Mouse (Mus musculus): ENCODE data around the gene Ins2. TPM values are rescaled to one million over a fixed set of nuclear protein-coding genes. Genes with fewer than 3 reads are reported as not detected.

Ins2 gene
- total RNA-seq, 4 experiments from 2014 or later, result not detected

DNA sequence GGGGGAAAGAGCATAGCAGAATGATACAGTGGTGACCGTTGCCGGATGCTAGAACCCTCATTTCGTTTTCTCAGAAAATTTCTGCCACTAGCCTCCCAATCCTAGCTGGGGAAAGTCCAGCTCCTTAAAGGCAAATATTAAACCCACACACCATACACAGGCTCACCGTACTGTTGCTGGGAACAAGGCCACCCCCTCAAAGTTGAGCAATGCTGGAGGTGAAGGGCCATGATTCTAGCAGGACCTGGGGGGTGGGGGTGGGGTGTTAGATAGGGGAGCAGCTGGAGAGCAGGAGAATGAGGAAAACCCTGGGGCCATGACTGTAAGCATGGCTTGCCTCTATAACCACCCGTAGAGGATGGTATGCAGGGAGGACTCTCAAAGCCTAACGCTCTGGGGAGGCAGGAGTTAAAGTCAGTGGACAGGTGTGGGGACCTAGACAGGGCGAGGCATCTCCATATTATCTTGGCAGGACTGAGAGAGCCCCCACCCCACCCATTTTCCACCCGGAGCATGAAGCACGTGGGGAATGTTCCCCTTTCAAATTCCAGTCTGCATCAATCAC lies 78.6 kb downstream of the Ins2 start:
- no peak for DNase-seq (ENCODE audit: low spot score in 2 of 2)

DNA sequence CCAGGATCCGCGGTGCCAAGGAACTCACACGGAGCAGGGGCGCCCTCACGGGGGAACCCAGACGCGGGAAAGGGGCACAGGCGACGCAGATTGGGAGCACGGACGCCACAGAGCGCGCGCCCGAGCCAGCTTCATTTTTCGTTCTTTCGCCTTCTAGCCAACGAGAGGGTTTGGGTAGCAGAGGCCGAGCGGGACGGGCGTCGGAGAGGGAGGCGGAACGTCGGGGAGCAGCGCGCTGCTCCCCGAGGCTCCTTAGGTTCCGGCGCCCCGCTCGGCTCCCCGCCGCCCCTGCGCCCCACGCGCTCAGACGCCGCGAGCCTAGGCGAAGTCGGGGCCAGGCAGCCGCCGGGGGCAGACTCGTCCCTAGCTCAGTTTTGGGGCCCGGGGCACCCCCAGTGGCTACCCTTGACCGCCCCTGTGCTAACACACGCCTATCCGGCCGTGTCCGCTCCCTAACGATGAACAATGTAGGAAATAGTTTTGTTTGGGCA lies 79.2 kb downstream of the Ins2 start:
- DNase-seq (ENCODE audit: low spot score in 2 of 2), result no peak

DNA sequence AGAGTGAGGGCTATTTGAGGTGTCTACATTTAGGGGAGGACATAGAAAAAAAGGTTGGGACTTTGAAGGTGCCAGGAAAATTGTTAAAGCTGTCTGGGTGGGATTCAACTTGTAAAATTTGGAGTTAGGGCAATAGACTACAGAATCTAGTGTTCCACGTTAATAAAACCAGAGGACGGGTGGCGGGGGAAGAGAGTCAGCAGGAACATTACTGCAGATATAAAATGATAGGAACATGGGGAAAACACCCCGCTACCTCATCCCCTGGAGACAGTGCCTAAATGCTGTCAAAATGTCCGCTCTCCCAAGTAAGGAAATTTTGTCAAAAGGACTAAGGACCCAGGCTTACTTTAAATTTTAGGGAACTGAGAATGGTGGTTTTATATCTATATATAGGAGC lies 80.0 kb downstream of the Ins2 start:
- DNase-seq (ENCODE audit: low spot score in 2 of 2), result no peak

DNA sequence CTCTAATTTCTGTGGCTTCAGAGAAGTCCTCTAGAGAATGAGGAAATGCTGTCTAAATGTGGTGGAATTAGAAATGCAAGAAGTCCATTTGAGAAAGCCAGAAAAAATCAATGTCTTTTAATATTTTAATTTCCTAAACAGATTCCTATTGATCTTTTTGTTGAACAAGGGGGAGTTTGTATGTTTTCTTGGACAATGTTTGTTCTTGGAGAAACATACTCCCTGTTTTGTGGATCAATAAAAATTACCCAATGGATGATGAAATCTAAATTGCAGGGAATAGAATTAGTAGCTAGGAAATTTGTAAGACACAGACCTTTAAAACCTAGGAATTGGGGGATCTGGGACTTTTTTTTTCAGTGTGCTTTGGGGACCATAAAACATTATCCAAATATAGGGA lies 81.4 kb downstream of the Ins2 start:
- DNase-seq (ENCODE audit: low spot score in 2 of 2), result no peak

DNA sequence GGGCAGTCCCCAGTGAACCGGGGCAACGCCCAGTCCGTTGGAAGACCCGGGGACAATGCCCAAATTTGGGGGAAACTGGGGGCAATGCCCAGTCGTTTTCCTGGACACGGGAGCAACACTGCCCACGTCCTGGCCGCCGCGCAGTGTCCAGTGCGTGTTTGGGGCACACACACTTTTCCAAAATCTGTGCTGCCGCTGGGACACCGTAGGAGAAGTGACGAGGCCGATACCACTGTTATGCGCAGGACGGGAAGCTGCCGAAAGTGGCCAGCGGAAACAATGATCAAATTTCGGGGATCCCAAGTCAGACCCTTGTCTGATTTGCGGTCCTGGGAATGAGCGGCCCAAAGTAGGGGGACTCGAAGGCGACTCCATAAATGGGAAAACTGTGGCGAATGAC lies 82.1 kb downstream of the Ins2 start:
- no peak for DNase-seq (ENCODE audit: low spot score in 2 of 2)

DNA sequence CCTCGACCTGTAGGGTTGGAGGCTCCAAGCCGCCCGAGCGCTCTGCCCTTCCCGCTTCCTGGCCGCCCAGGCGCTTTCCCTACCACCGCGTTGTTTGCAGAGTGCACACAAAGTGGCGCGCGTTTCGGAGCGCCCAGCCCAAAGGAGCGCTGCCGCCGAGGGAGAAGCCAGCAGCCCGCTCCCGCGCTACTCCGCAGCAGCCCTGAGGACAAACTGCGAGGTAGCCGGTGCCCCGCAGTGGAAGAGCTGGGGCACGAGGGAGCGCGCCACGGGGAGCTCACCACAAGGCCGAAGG lies 82.6 kb downstream of the Ins2 start:
- DNase-seq (ENCODE audit: low spot score in 2 of 2), result no peak

DNA sequence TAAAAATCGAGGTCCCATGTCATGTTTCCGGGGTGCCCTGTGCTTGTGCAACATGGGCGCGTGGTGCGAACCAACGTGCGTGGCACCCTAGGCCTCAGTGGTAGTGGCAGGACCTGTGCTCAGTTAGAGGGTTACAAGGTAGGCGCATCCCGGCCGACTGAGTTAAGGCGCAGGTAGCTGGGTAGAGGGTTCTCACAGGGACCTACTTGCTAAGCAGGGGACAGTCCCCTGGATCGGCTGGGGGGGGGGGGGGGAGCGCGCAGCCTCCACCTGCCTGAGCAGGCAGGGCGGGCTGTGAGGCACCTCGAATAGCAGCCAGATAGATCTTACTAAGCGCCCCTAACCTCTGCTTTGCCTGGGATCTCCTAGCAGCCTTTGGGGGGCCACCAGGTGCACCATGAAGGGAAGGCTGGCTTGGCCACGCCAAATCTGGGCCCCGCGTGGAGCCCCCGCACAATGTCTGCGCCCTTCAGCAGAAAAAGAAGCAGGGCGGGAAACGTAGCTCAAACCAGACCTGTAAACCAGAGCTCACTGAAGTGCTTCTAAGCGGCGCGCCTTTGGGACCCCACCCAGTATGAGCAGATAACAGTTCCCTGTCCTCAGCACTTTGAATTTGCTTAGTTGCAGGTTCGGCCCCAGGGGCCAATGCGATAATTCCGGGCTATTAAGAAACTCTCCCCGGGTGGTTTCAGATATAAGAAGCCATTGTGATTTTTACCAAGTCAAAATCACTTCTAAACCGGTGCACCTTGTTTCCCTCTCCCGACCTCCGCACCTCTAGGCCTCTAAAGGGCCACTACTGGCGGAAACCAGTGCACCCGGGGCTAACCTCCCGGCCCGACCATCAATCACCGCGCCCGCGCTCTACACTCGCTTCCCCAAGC lies 83.2 kb downstream of the Ins2 start:
- DNase-seq (ENCODE audit: low spot score in 2 of 2), result no peak

DNA sequence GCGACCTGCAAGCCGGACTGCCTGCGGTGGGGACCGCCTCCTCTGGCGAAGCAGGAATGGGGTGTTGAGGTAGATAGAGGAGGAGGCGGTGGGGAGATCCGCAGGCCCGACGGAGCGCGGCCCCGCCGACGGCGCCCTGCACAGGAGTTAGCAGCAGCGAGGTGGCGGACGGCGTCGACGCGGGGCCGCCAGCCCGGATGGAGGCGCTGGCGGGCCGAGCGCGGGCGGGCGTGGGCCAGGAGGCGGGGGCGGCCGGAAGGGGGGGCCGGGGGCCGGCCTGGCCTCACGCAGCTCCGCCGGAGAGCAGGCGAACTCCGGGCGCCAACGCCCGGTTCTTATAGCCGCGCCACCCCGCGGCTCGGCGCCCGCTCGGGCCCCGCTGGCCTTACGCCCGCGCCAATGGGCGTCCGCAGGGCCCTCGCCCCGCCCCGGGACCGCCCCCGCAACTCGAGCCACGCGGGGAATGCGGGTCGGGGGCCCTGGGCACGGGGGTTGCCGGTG lies 84.0 kb downstream of the Ins2 start:
- DNase-seq (ENCODE audit: low spot score in 2 of 2), result no peak

DNA sequence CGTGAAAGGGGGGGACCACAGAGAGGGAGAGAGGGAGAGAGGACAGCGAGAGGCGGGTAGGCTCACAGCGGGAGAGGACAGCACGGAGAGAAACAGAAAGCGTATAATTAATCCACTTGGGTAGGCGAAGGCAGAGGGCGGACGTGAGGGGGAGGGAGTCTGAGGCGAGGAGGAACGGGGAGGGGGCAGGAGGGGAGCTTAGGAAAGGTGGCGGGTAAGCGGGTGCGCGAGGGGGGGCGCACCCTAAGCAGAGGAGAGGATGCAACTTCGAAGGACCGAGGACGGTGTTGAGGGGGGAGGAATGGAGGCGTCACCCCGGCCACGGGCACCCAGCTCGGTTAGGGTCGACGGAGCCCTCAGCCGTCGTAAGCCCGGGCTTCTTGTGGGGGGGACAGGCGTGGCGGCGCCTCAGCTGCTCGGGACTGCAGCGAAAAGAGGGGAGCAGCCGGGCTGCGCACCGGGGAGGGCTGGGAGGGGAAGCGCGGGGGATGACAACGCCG lies 84.5 kb downstream of the Ins2 start:
- no peak for DNase-seq (ENCODE audit: low spot score in 2 of 2)

DNA sequence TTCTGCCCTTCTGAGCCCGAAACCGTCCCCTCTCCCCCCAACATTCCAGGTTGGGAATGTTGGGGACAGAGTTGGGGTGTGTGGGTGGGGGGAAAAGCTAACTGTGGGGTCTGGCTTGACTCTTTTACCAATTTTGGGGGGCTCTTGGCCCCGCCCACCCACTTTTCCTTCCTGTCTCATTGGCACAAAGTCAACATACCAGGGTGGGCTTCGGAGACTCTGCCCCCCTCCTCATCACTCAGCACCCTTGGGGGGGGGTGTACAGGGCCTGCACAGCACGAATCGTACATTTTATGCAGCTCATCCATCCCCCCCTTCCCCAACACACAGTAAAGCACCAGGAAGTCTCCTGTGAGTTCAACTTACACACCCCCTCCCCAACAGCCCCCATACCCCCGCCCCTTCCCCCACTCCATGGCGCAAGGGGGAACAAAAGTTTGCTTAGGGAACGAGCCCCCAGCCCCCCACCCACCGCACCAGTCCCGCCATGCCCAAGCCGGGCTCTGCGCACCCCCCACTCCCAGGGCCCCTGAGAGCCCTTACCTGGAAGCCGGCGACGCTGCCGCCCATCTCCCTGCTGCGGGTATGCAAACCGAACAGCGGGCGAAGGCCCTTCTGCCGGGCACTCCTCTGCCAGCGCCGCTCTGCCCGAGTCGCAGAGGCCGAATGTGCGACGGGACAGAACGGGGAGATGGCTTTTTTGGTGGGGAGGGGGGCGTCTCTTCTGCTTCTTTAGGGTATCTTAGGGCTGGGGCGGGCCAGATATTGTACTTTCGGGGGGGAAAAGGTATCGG lies 85.2 kb downstream of the Ins2 start:
- DNase-seq (ENCODE audit: low spot score in 2 of 2), result no peak

DNA sequence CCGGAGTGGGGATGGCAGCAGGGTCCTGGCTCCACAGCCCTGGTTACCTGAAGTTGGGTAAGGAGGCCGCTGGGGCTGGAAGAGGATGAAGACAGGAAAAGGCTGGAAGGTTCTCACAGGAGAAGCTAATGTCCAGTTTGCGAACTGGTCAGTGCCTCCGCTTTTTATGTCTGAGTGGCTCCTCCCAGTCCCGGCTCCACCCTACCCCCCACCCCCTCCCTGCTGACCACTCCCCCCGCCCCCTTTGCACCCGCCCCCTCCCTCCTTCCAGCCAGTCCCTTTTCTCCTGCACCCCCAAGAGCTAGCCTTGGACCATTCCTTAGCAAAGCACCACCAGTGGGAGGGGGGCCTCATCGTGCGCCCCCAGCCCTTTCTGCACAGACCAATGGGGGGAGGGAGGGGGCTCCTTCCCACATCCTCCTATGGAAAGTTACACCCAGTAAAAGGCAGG lies 85.8 kb downstream of the Ins2 start:
- no peak for DNase-seq (ENCODE audit: low spot score in 2 of 2)

DNA sequence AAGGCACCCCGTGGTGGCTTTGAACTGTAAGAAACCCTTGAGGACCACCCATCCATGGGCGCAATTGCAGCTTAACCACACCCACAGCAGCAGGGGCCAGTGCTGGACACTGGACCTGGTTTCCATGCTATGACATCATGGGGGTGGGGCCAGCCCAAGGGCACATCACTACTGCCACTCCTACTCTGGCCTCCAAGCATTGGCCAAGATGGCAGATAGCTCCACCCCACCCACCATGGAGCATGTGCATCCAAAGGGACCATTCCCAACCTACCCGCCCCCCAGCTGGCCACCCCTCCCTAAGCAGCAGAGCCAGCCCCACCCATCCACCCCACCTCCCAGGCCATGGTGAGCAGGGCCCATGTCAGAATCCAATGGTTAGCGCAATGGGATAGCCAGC lies 87.1 kb downstream of the Ins2 start:
- no peak for DNase-seq (ENCODE audit: low spot score in 2 of 2)

DNA sequence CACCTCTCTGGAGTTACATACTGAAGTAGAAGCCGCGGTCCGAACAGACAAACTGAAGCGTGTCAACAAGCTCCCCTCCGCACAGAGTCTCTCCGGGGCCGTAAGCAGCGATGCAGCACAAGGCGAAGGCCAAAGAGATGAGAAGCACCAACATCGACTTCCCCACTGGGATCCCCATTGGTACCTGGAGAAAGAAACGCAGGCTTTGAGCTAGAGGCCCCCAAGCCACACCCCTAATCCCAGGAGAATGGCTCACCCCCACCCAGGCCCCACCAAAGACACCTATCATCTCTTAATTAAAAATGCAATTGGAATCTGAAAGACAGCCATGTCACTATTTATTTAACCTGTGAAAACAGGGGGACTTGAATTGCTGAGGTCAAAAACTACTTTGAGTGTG lies 87.5 kb downstream of the Ins2 start:
- no peak for DNase-seq (ENCODE audit: low spot score in 2 of 2)

DNA sequence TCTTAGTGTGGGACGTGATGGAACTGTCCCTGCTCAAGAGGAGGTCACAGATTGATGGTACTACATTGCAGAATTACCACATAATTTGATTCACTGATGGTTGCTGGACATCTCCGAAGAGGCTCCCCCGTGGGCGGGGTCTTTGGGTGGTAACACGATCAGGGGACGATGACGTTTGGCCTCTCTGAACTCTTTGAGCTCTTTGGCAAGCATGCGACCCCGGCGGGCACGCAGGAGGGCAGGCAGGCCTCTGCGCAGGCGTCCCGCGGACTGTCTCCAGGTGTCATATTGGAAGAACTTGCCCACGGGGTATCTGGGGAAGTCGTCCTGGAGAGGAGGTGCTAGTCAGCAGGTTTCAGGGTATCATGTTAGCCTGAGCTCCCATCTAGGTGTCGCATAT lies 89.5 kb downstream of the Ins2 start:
- DNase-seq (ENCODE audit: low spot score in 2 of 2), result no peak

DNA sequence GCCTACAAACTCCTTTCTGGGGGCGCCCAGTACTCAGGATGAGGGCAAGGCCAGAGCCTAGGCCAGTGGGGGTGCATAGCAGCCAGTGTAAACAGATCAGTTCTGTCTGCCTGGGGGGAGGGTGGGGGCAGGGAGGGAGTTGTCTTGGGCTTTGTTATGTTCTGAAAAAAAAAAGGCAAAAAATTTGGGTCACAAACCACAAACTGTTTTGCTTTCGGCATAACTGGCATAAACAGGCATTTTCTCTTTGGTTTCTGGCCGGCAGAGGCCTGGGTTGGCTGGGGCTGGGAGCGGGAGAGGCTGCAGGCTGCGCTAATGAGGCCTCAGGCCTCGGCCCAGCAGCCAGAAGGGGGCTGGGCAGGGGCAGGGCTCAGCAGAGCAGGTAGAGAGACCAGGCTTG lies 96.5 kb downstream of the Ins2 start:
- no peak for DNase-seq (ENCODE audit: low spot score in 2 of 2)

DNA sequence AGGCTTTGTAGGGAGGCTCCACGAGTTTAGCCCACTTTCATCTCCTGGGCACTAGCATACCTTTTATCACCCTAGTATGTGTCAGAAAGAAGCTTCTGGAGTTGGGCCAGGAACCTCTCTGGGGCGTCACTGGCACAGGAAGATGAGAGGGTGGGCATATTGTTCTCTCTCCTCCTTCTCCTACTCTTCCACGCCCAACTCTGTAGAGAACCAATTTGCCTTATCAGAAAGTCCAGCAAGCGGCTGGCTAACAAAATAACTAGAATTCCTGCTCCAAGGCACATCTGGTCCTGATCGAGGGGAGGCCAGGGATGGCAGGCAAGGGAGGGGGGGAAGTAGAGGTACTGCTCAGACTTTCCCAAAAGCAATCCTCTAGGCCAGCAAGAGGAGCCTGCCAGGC lies 98.1 kb downstream of the Ins2 start:
- DNase-seq (ENCODE audit: low spot score in 2 of 2), result no peak

DNA sequence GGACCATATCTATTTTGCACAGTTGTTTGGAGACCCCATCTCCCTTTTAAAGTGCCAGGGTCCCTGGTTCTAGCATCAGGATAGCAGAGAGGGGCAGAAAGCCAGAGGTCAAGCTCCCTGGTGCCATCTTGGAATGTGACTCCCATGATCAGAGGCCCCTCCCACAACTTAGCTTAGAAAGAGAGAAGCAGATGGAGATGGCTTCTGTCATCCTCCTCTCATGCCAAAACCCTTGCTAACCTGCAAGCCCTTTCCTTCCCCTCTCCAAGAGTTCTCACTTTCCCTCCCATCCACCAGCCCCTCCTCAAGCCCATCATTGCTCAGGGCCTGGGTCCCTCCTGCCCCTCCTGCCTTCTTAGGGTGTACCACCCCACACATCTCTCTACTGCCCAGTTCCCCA lies 107.0 kb downstream of the Ins2 start:
- DNase-seq (ENCODE audit: low spot score in 2 of 2), result no peak

DNA sequence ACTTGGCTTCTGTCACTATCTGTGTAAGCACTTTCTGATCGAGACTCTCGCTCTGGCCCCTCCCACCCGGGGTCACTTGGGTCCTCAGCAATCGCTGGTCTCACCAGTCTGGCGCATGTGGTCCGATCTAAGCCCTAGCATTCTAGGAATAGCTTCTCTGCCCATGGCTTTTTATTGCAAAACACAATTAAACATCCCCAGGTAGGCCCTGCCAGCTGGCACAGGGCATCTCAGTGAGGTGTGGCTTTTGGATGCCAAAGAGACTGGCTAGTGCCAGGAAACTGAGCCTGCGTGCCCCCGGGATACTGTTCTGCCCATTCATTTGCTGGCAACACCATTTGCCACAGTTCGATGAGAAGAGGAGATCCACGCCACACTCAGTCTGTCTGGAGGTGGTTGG lies 112.5 kb downstream of the Ins2 start:
- no peak for DNase-seq (ENCODE audit: low spot score in 2 of 2)

DNA sequence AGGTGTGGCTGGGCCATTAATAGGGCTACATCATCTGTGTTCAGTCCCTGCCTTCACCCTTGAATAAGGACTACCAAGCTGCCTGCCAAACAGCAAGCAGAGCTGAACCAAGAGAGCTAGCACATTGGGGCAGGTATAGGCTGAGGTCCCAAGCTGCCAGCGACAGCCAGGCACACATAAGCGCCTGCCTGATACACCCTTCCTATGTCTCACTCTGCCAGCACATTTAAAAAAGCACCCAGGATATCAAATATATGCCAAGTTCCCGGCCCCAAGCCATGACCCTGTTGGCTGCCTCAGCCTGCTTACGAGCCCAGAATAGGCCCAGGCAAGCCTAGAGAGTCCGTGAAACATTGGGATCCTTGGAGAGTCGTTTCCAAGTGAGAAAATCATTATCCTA lies 113.4 kb downstream of the Ins2 start:
- no peak for DNase-seq (ENCODE audit: low spot score in 2 of 2)

Measured in layer of hippocampus, adult 8-10 months (tissue).